21 mouse cellular contexts compared by ENCODE assay signal in the genomic region with DNA sequence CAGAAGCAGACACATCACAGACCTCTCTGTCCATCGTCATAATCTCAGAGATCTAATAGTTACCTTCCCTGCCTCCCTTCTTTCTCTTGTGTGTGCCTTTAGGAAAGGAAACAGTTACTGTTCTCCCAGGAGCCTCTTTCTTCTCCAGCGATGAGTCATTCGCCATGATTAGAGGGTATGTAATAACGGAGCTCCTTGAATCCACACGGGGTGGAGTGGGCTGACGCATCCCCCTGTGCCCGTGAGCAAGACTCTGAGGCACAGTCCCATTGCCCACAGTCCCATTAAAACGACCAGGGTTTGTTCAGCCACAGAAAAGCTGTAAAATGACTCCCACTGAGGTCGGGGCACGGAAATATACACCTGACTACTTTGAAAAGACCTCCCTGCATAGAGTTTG.
DNase-seq lines count a peak whose midpoint lies in the region; ATAC-seq lines count a peak whose summit lies in the region.
"Had no signal": no experiment of that assay in that cellular context is flagged by ENCODE, and none has a peak within 500 bp of the region (broad histone marks: within the 10 kb centered on the region; RNA-seq: fewer than 3 reads in every experiment).

No protein-coding gene starts in this region.

- H3K4me2 ChIP-seq in embryonic facial prominence, embryonic 15.5 days (replicated peaks), result no peak overlapping the region
- H3K4me2 ChIP-seq: embryonic facial prominence, embryonic 13.5 days; forebrain, embryonic 13.5 days; forebrain, embryonic 15.5 days had no signal

- peaks cover 45% of the 10 kb centered on the region for H3K36me3 ChIP-seq in embryonic facial prominence, embryonic 15.5 days

- H3K4me1 ChIP-seq in embryonic facial prominence, embryonic 15.5 days, result no peaks in the 10 kb centered on the region
- H3K4me1 ChIP-seq: embryonic facial prominence, embryonic 13.5 days; forebrain, embryonic 10.5 days; forebrain, embryonic 13.5 days; forebrain, embryonic 15.5 days had no signal

- ATAC-seq in frontal cortex, adult (ENCODE audit: low TSS enrichment), result peak; percentile 10; the same call in 1 of the 2 replicates
- ATAC-seq in embryonic facial prominence, embryonic 15.5 days (ENCODE audit: insufficient number of reproducible peaks, low FRiP score, low TSS enrichment, low read depth), result peak; percentile 79

- H3K4me3 ChIP-seq in embryonic facial prominence, embryonic 15.5 days (replicated peaks), result no peak overlapping the region
- H3K4me3 ChIP-seq: embryonic facial prominence, embryonic 13.5 days; erythroblast, embryonic 14.5 days; forebrain, embryonic 10.5 days; forebrain, embryonic 13.5 days; forebrain, embryonic 15.5 days had no signal

- no peaks in the 10 kb centered on the region for H3K27me3 ChIP-seq in embryonic facial prominence, embryonic 15.5 days
- H3K27me3 ChIP-seq: embryonic facial prominence, embryonic 13.5 days; forebrain, embryonic 13.5 days; forebrain, embryonic 15.5 days had no signal

- WGBS in embryonic facial prominence, embryonic 15.5 days, result 63% methylated on average over 10 of the region's 10 CpGs

- no peak overlapping the region for H3K9ac ChIP-seq in embryonic facial prominence, embryonic 15.5 days
- H3K9ac ChIP-seq: embryonic facial prominence, embryonic 13.5 days; forebrain, embryonic 13.5 days; forebrain, embryonic 15.5 days; forebrain, postnatal 0 days had no signal

- H3K27ac ChIP-seq in embryonic facial prominence, embryonic 15.5 days (replicated peaks), result no peak overlapping the region
- H3K27ac ChIP-seq: embryonic facial prominence, embryonic 13.5 days; forebrain, embryonic 10.5 days; forebrain, embryonic 13.5 days; forebrain, embryonic 15.5 days had no signal

- H3K9me3 ChIP-seq in embryonic facial prominence, embryonic 15.5 days (replicated peaks), result no peaks in the 10 kb centered on the region
- H3K9me3 ChIP-seq: embryonic facial prominence, embryonic 13.5 days; forebrain, embryonic 10.5 days; forebrain, embryonic 13.5 days; forebrain, embryonic 15.5 days had no signal

- no peak for DNase-seq in frontal cortex, postnatal 14 days (ENCODE audit: low spot score in 2 of 2)
- peak; percentile 47 for DNase-seq in right cerebral cortex, adult 18-20 months
- no peak for DNase-seq in right cerebral cortex, postnatal 25 days
- DNase-seq in telencephalon, adult 2 months (ENCODE audit: low read depth, low spot score), result peak; percentile 54
- no peak for DNase-seq in lung, adult 18-20 months
- DNase-seq in layer of hippocampus, adult 8-10 months (ENCODE audit: low spot score in 2 of 2), result no peak
- DNase-seq: adrenal gland, adult 2 months; adrenal gland, postnatal 10 days; adrenal gland, postnatal 25 days; cerebellum, adult 11-12 months; cerebellum, adult 2 months; cerebellum, adult 9-10 months; cerebellum, postnatal 25 days had no signal

Comparison
In these comparisons a context has a peak if more than half of its experiments do, and no peak if none do; other contexts are left out.
1. DNase-seq: peak in right cerebral cortex, adult 18-20 months (single experiment) and telencephalon, adult 2 months (single experiment); none in frontal cortex, postnatal 14 days (0 of 2), right cerebral cortex, postnatal 25 days (single experiment), lung, adult 18-20 months (0 of 2) and layer of hippocampus, adult 8-10 months (0 of 2).